Mouse (Mus musculus): ENCODE measurements around the gene Kalrn.

Kalrn gene

GRCm38 (mm10) chr16:34557891-34558290 is 15.4 kb downstream of the Kalrn start:
- no peak for DNase-seq (ENCODE audit: low read depth, low spot score)

DNA sequence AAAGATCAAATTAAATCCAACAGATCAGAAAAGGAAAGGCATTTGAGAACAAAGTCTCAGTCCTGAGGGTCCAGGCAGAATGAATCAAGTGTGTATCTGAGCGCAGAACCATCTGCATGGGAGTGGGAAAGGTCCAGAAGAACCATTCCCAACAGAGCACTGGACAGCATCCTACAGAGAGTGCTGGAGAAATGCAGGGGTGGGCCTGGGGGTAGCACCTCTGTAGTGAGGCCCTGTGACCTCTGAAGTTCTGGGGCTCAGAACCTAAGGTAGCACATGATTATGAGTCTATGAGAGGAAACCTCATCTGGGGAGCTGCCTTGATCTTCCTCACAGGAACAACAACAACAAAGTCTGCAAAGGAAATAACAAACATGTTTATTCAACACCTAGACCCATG is 20.6 kb downstream of the Kalrn start:
- no peak for DNase-seq (ENCODE audit: low read depth, low spot score)

GRCm38 (mm10) chr16:34549470-34549999 is 23.8 kb downstream of the Kalrn start:
- no peak for DNase-seq (ENCODE audit: low read depth, low spot score)

DNA sequence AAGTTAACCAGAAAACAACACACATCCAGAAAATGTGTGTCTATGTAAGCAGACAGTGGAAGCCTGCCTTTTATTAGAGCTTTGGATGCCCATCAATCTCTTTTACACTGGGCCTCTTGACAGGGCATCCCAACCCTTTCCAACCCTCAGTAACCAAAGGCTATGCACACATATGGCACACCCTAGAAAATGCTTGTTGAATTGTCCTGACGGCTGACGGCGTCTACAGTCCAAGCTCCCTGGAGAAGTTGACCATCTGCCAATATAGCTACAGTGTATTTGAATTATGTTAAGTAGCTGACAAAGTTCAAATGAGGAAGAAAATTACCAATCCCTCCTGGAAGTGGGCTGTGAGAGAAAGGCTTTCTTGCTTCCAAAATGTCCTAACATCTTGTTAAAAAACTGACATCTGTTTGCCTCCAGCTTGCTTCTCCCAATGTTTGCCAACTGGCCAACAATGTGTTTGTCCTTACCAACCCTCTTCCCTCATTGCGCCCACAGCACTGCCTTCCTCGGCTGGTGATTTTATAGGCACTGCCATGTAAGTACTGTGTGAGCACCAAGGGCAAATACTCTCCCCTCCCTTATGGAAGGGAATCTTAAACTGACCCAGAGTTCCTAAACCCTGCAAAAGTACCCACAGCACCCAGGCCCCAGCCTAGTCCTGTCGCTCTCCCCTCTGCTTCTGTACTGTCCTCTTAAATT is 26.4 kb downstream of the Kalrn start:
- no peak for DNase-seq (ENCODE audit: low read depth, low spot score)

DNA sequence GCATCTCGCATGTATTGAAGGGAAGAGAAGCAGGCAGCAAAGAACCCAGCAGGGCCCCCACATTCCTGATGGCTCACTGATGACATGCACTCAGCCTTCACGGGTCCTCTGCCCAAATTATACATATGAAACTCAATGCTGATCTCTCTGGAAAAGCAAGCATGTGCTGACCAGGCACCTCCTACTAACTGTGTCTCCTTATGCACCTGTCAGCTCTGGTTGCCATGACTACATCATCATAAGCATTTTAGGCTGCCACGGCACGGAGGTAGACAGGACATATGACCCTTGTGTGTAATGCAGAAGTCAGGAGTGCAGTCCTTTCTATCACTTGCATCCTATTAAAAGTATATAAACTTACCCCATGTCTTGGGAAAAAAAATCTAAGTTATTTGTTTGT is 29.6 kb downstream of the Kalrn start:
- DNase-seq (ENCODE audit: low read depth, low spot score) = no peak

DNA sequence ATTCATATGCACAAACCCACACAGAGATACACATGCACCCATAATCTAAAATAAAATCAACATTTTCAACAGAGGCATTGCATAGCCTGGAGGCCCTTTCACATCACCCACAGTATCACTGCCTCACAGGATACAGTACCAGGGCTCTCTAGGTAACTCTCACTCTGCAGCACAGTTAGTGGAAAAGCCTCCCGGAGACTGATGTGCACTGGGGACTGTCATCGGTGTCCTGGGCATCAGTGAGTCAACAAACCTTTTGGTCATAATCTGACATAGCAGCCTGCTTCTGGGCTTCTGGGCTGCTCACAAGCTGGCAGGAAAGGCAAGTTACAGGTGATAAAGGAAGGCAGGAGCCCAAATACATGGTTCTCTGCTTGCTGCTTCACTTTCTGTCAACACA is 31.0 kb downstream of the Kalrn start:
- no peak for DNase-seq (ENCODE audit: low read depth, low spot score)

GRCm38 (mm10) chr16:34538679-34539185 is 34.6 kb downstream of the Kalrn start:
- DNase-seq (ENCODE audit: low read depth, low spot score) = no peak

GRCm38 (mm10) chr16:34536300-34536699 is 37.0 kb downstream of the Kalrn start:
- DNase-seq (ENCODE audit: low read depth, low spot score) = no peak

GRCm38 (mm10) chr16:34535135-34535534 is 38.2 kb downstream of the Kalrn start:
- DNase-seq (ENCODE audit: low read depth, low spot score) = no peak

DNA sequence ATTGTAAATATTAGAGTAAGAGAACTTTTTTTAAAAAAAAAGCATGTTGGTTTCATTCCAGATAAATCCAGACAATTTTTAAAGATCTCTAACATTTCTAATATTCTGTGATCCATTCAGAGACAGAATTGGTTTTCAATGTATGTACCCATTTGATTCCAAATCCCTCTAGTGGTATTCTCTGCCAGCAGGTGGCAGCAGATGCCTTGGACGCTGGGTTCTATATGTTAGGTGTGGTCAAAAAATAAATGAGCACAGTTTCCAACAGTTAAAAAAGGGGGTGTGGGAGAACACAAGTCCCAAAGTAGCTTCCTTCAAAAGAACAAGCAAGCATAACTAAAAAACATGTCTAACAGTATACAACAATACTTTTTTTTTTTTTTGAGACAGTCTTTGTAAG is 41.8 kb downstream of the Kalrn start:
- no peak for DNase-seq (ENCODE audit: low read depth, low spot score)

GRCm38 (mm10) chr16:34530029-34530428 is 43.3 kb downstream of the Kalrn start:
- DNase-seq (ENCODE audit: low read depth, low spot score) = no peak

- DNase-seq (ENCODE audit: low read depth, low spot score) = no peak
Measured at GRCm38 (mm10) chr16:34528234-34528983, 44.9 kb downstream of the Kalrn start.

DNA sequence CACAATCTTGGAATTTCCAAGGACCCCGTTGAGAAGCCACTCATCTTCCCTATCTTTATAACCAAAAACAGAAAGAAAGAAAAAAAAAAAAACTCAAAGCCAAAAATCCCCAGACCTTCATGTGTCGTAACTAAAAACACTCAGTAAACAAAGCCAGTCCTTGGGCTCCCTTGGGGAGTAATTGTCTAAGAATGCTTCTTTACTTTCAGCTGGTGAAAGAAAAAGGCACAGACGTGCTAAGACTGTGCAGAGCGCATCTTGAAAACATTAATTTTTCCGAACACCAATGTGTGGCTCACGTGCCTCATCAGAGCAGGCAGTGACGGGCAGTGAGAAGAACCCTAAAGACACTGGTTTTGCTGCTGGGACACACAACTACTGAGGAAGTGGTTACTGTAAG is 47.0 kb downstream of the Kalrn start:
- no peak for DNase-seq (ENCODE audit: low read depth, low spot score)

DNA sequence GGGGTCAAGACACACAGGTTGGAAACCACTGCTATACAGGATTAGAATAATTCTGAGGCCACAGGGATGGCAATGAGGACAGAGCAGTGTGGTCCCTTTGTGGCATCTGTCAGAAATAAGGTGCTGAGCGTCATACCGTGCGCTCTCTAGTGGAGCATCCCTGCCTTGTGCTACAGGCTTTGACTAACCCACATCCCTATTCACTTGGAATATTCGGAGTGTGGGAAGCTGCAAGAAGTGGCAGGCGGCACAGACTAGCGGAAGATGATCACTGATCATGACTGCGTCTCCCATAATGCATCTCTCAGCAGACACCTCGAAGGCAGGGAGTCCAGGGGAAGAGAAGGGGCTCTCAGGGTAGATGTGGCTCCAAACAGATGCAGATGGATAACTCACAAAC is 47.5 kb downstream of the Kalrn start:
- no peak for DNase-seq (ENCODE audit: low read depth, low spot score)

GRCm38 (mm10) chr16:34525205-34525604 is 48.1 kb downstream of the Kalrn start:
- DNase-seq (ENCODE audit: low read depth, low spot score) = no peak

DNA sequence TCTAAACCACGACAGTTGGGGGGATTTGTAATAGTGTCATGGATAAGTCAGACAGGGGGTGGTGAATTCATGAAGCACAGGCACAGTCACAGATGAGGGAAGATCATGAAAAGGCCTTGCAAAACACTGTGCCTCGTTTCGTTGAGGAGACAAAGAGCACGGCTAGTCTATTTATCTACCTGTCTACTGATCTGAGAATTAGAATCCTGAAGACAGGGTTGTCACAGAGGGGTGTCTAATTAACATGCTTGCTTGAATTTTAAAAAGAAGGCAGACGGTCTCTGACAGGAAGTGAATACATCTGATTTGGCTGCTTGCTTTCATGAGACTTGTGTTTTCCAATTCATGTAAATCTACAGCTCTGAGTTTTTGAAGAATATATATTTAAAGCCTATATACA is 52.3 kb downstream of the Kalrn start:
- no peak for DNase-seq (ENCODE audit: low read depth, low spot score)

- no peak for DNase-seq (ENCODE audit: low read depth, low spot score)
Measured at GRCm38 (mm10) chr16:34516891-34517398, 56.4 kb downstream of the Kalrn start.

- no peak for DNase-seq (ENCODE audit: low read depth, low spot score)
Measured at GRCm38 (mm10) chr16:34515485-34515884, 57.8 kb downstream of the Kalrn start.

GRCm38 (mm10) chr16:34513956-34514593 is 59.3 kb downstream of the Kalrn start:
- no peak for DNase-seq (ENCODE audit: low read depth, low spot score)

DNA sequence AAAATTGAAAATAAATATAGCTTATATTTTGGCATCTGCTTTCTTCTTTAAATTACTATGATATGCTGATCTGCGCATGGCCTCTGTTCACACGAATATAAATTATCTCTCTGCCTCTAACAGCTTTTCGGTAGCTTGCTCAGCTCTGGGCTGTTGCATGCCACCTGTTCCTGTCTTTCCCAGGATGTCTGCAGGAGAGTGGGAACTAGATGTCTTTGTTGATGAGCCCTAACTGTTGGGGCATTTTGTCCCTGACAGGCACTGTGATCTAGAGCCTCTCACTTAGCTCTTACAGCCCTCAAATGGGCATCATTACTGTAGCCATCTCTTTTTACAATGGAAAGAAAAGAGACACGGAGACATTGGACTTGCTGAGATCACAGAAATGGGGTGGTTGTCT is 61.0 kb downstream of the Kalrn start:
- DNase-seq (ENCODE audit: low read depth, low spot score) = no peak

GRCm38 (mm10) chr16:34508125-34508524 is 65.2 kb downstream of the Kalrn start:
- DNase-seq (ENCODE audit: low read depth, low spot score) = no peak

- DNase-seq (ENCODE audit: low read depth, low spot score) = no peak
Measured at GRCm38 (mm10) chr16:34506048-34506447, 67.3 kb downstream of the Kalrn start.
